9 mouse cellular contexts compared by ENCODE assay signal in genomic region chr4:117303581-117304238, GRCm38 (mm10). TPM values are rescaled to one million over a fixed set of nuclear protein-coding genes. Genes with fewer than 3 reads are reported as not detected.
DNase-seq lines count a peak whose midpoint lies in the region; ATAC-seq and TF ChIP-seq lines count a peak whose summit lies in the region.
"Had no signal": no experiment of that assay in that cellular context is flagged by ENCODE, and none has a peak within 500 bp of the region (broad histone marks: within the 10 kb centered on the region; RNA-seq: fewer than 3 reads in every experiment).

No protein-coding gene starts in this region.

- TF ChIP-seq POLR2A in cerebellum, adult 2 months (IDR thresholded peaks at IDR 0.05; ENCODE audit: borderline replicate concordance, insufficient read depth, low read length) = no peak

- H3K36me3 ChIP-seq in megakaryocyte, embryonic 14.5 days (replicated peaks; ENCODE audit: low read length) = no peaks in the 10 kb centered on the region
- H3K36me3 ChIP-seq in liver, embryonic 11.5 days (ENCODE audit: control insufficient read depth, insufficient read depth, low read length) = no peaks in the 10 kb centered on the region
- H3K36me3 ChIP-seq in stomach, embryonic 16.5 days (ENCODE audit: control insufficient read depth, insufficient read depth, low read length) = no peaks in the 10 kb centered on the region

- peak overlapping the region; percentile 26 for H3K4me3 ChIP-seq in cerebellum, adult 2 months (replicated peaks; ENCODE audit: insufficient read depth, low read depth, low read length)
- peak overlapping the region; percentile 86 for H3K4me3 ChIP-seq in megakaryocyte, embryonic 14.5 days (replicated peaks)
- peak overlapping the region; percentile 49 for H3K4me3 ChIP-seq in liver, embryonic 11.5 days (ENCODE audit: low read depth, low read length)
- peak overlapping the region; percentile 48 for H3K4me3 ChIP-seq in stomach, embryonic 16.5 days (replicated peaks; ENCODE audit: low read length)

- no peak overlapping the region for H3K9ac ChIP-seq in liver, embryonic 11.5 days (ENCODE audit: low read depth, low read length)
- peak overlapping the region; percentile 63 for H3K9ac ChIP-seq in stomach, embryonic 16.5 days (ENCODE audit: low read length)

- H3K4me1 ChIP-seq in cerebellum, adult 2 months (ENCODE audit: control insufficient read depth, insufficient read depth, low read length) = no peaks in the 10 kb centered on the region
- H3K4me1 ChIP-seq in megakaryocyte, embryonic 14.5 days = peaks cover 18% of the 10 kb centered on the region
- H3K4me1 ChIP-seq in liver, embryonic 11.5 days (replicated peaks; ENCODE audit: control insufficient read depth, insufficient read depth, low read length) = peaks cover 12% of the 10 kb centered on the region
- H3K4me1 ChIP-seq in stomach, embryonic 16.5 days (ENCODE audit: control insufficient read depth, insufficient read depth, low read length) = peaks cover 8% of the 10 kb centered on the region

- ATAC-seq in megakaryocyte, adult 5-6 weeks (ENCODE audit: poor library complexity, severe bottlenecking) = no peak
- no peak for ATAC-seq in liver, embryonic 11.5 days (replicated peaks; ENCODE audit: low FRiP score)
- ATAC-seq in stomach, embryonic 16.5 days (ENCODE audit: insufficient read depth, low FRiP score) = 0 out of 2 replicates have a peak, but pooled peaks have one; percentile 26
- no peak for ATAC-seq in megakaryocyte-erythroid progenitor cell, adult 5-6 weeks (replicated peaks; ENCODE audit: low FRiP score, low TSS enrichment, poor library complexity, severe bottlenecking)

- no peaks in the 10 kb centered on the region; the same call in 1 of the 2 replicates for H3K27me3 ChIP-seq in cerebellum, adult 2 months (ENCODE audit: control insufficient read depth, insufficient read depth, low read length)
- peaks cover 88% of the 10 kb centered on the region for H3K27me3 ChIP-seq in megakaryocyte, embryonic 14.5 days (replicated peaks)
- peaks cover 71% of the 10 kb centered on the region for H3K27me3 ChIP-seq in liver, embryonic 11.5 days (replicated peaks; ENCODE audit: control insufficient read depth, insufficient read depth, low read length)
- H3K27me3 ChIP-seq in stomach, embryonic 16.5 days (ENCODE audit: control insufficient read depth, insufficient read depth, low read length) = peaks cover 35% of the 10 kb centered on the region

- no peaks in the 10 kb centered on the region for H3K9me3 ChIP-seq in megakaryocyte, embryonic 14.5 days
- H3K9me3 ChIP-seq in liver, embryonic 11.5 days (ENCODE audit: control insufficient read depth, low read length) = no peaks in the 10 kb centered on the region
- H3K9me3 ChIP-seq in stomach, embryonic 16.5 days (replicated peaks; ENCODE audit: control insufficient read depth, low read length) = no peaks in the 10 kb centered on the region

- no peak for DNase-seq in cerebellum, adult 2 months
- DNase-seq in cerebellum, adult 8-10 months = no peak
- DNase-seq in liver, embryonic 11.5 days (ENCODE audit: low spot score) = no peak
- no peak for DNase-seq in right cerebral cortex, postnatal 10 days (ENCODE audit: low spot score in 2 of 2)

- TF ChIP-seq CTCF in cerebellum, adult 2 months (IDR thresholded peaks at IDR 0.05; ENCODE audit: borderline replicate concordance, insufficient read depth, low read depth, low read length) = no peak

- H3K27ac ChIP-seq in cerebellum, adult 2 months (ENCODE audit: insufficient read depth, low read length) = no peak overlapping the region
- no peak overlapping the region for H3K27ac ChIP-seq in liver, embryonic 11.5 days (ENCODE audit: low read depth, low read length)
- no peak overlapping the region for H3K27ac ChIP-seq in stomach, embryonic 16.5 days (ENCODE audit: low read length)

- WGBS in cerebellum, adult 2 months = 14% methylated on average over 30 of the region's 30 CpGs
- WGBS in liver, embryonic 11.5 days = 11% methylated on average over 30 of the region's 30 CpGs
- WGBS in stomach, embryonic 16.5 days = 12% methylated on average over 30 of the region's 30 CpGs

- H3K4me2 ChIP-seq in liver, embryonic 11.5 days = peak overlapping the region; percentile 89
- H3K4me2 ChIP-seq in stomach, embryonic 16.5 days (ENCODE audit: low read depth, low read length) = peak overlapping the region; percentile 81

RNA-seq across cellular contexts. Expression of gene Armh1, which starts 51.8 kb away (rescaled TPM):
- 0.52 and 0.67 TPM in 2 replicates for polyA plus RNA-seq in cerebellum, adult 2 months (2012; rRNA removed)
- polyA plus RNA-seq in megakaryocyte, embryonic 14.5 days (2012; ENCODE audit: insufficient read depth, low replicate concordance) = not detected in 2 replicates
- 0.36 TPM in 1 of 2 replicates, not detected in the other for total RNA-seq in megakaryocyte, adult 5-6 weeks (2015)
- total RNA-seq in megakaryocyte, adult 5-6 weeks (2017) = not detected in 2 replicates
- not detected in 2 replicates for polyA plus RNA-seq in liver, embryonic 11.5 days (2014; fragmentation: Nextera tagmentation; extraction: Ambion mirVana)
- polyA plus RNA-seq in stomach, embryonic 16.5 days (2015; fragmentation: Nextera tagmentation; extraction: Ambion mirVana) = 0.32 and 0.61 TPM in 2 replicates
- not detected in 2 replicates for total RNA-seq in megakaryocyte-erythroid progenitor cell, adult 5-6 weeks (2014; fragmentation: Nextera tagmentation)
- not detected in 2 replicates for total RNA-seq in megakaryocyte-erythroid progenitor cell, adult 5-6 weeks (2017)
- polyA plus RNA-seq: erythroblast, embryonic 14.5 days had no signal

RNA-seq across cellular contexts. Expression of gene Tmem53, which starts 52.0 kb away (rescaled TPM):
- polyA plus RNA-seq in cerebellum, adult 2 months (2012; rRNA removed) = 7.0 and 7.6 TPM in 2 replicates
- 0.53 TPM in 1 of 2 replicates, not detected in the other for polyA plus RNA-seq in megakaryocyte, embryonic 14.5 days (2012; ENCODE audit: insufficient read depth, low replicate concordance)
- 0.36 and 1.5 TPM in 2 replicates for total RNA-seq in megakaryocyte, adult 5-6 weeks (2015)
- total RNA-seq in megakaryocyte, adult 5-6 weeks (2017) = 0.33 and 1.1 TPM in 2 replicates
- polyA plus RNA-seq in liver, embryonic 11.5 days (2014; fragmentation: Nextera tagmentation; extraction: Ambion mirVana) = 3.1 and 4.9 TPM in 2 replicates
- 14.2 and 14.6 TPM in 2 replicates for polyA plus RNA-seq in stomach, embryonic 16.5 days (2015; fragmentation: Nextera tagmentation; extraction: Ambion mirVana)
- total RNA-seq in megakaryocyte-erythroid progenitor cell, adult 5-6 weeks (2014; fragmentation: Nextera tagmentation) = not detected in 2 replicates
- not detected in 2 replicates for total RNA-seq in megakaryocyte-erythroid progenitor cell, adult 5-6 weeks (2017)

Comparison
In these comparisons a context has a peak if more than half of its experiments do, and no peak if none do; other contexts are left out.
1. H3K4me3 ChIP-seq: peak in every context shown above with its lines; median percentile 86 in megakaryocyte, embryonic 14.5 days; 49 in liver, embryonic 11.5 days; 48 in stomach, embryonic 16.5 days; 26 in cerebellum, adult 2 months.